Mouse (Mus musculus) spleen, adult 12 weeks (tissue): Measurements from ENCODE around the gene Olfr742.

ENCODE experiments used
- DNase-seq: peaks from one replicate; pipeline ENCODE4 v3.0.0; 2022; ENCODE audit warnings: low spot score

Olfr742 gene

DNA sequence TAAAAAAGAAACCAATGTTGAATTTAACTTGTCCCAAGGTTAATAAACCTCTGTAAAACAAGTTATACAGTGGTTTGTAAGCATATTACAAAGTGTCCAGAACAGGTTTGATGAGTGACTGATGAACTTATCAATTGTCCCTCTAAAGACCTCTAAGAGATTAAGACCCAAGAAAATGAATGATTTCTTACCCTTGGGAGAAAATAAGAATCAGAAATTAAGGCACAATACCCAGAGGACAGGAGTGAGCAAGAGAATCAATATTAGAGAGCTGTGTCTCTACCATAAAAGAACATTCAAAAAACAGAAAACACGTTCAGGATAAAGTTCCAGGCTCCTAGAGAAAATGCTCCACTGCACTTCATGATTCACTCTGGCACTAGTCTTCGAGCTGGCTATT, at the start of gene Olfr742:
Gene Olfr742, plus strand, starts transcription at position 301 of the 400 bp plus-strand sequence.
- DNase-seq, result no peak

DNA sequence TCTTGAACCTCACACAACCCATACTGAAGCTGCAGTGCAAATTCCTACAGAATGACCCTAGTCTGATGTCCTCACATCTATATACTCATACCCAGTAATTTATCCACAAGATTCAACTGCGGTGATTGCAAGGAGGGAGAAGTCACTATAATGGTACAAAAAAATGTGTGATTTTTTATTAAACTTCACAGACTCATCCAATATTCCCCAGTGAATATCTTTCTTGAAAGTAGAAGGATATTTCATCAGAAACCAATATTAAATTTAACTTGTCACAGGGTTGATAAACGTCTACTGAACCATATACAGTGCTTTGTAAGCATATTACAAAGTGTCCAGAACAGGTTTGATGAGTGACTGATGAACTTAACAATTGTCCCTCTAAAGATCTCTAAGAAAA, 31.0 kb upstream of the Olfr742 start, which contains the start of gene Olfr741:
Gene Olfr741, plus strand, starts transcription at position 301 of the 400 bp plus-strand sequence.
- no peak for DNase-seq

DNA sequence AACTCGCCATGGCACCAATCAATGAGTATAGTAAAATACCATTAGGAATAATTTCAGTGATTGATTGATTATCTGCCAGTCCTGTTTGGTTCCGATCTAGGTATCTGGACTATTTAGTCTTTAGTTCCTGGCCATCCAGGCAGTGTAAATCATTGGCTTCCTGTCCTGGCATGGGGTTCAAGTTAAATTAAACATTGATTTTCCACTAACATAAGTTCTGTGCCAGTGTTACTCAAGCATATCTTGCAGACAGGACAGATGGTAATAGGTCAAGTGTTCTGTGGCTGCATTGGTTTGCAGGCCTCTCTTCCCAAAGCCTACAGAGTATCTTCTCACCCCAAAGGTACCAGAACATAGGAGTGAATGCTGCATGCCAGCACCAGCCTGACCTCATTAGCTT, 25.0 kb upstream of the Olfr742 start:
- no peak for DNase-seq

DNA sequence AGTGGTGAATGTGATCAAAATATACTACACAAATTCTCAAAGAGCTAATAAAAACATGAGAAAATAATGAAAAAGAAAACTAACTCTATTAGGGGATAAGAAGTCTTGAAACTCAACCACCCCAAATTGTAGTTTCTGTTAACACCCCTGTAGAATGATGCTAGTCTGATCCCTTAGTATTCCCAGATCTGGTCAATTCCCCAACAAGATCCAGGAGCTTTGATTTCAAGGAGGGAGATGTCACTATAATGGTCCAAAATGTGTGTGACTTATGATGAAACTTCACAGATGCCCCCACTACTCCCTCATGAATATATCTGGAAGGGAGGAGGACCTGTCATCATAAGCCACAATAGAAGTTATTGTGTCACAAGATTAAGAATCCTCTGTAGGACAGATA, 18.1 kb downstream of the Olfr742 start, which contains the start of gene Olfr743:
Gene Olfr743, plus strand, starts transcription at position 301 of the 400 bp plus-strand sequence.
- no peak for DNase-seq

DNA sequence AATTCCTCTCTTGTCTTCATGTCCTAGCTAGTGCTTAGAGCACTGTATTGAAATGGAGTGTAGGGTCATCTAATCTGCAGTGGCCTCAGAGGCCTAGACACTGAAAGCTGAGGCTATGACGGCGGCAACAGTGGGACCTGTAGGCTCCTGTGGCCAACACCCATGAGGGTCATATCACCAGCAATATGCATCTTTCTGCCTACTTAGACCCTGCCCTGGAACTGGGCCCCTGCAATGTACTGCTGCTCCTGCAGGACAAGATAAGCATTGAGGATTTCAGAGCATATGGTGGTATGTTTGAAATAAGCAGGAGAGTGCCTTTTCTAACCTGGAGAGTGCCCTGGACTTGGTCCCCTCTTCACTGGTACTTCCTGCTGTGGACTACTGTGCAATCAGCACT, 49.3 kb downstream of the Olfr742 start:
- no peak for DNase-seq
